Mouse (Mus musculus) ES-Bruce4 (cell line): ENCODE data around the gene Slco2a1.

ENCODE experiments used
- CTCF ChIP-seq: IDR thresholded peaks from one replicate; pipeline ENCODE4 v1.8.1; 2011; ENCODE audit warnings: low read depth, low read length
- POLR2A ChIP-seq: IDR thresholded peaks from one replicate; pipeline ENCODE4 v1.8.1; 2011; ENCODE audit warnings: low read length; ENCODE audit not compliant: insufficient read depth

- TF ChIP-seq CTCF, result no peak
- no peak for TF ChIP-seq POLR2A
These were observed 9.4 kb upstream of the Slco2a1 start for GRCm38 (mm10) chr9:102979011-102979700.
